Mouse (Mus musculus) cortical plate, adult 2 months (tissue): ENCODE measurements around the gene Slc16a3.

Experiments
- CTCF ChIP-seq: fragments of 200-500 bp; IDR thresholded peaks from 2 replicates; pipeline ENCODE4 v1.5.1; 2011; ENCODE audit warnings: mild to moderate bottlenecking, control low read depth, low read length; ENCODE audit not compliant: insufficient read depth; ENCODE audit errors: extremely low read depth
- POLR2A ChIP-seq: fragments of 200-500 bp; IDR thresholded peaks from 2 replicates; pipeline ENCODE4 v1.6.1; 2011; ENCODE audit warnings: mild to moderate bottlenecking, low read length, control low read depth; ENCODE audit not compliant: insufficient read depth; ENCODE audit errors: extremely low read depth

DNA sequence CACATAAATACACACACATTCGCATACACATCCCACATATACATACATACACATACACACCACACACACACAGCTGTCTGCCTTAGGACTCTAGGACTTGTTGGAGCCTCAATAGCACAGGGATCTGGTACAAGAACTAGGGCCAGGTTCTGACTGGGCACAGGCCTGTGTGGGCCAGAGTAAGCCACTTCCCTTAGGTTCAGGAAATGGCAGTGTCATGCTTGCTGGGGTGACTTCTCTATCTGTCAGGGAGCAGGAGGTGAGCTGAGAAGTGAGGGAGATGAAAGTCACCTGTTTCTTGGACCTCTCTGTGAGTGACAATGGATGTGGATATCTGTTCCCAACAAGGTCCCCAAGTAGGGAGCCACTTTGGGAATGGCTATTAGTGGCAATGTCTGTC lies 10.3 kb upstream of the Slc16a3 start:
- TF ChIP-seq CTCF (no peak), POLR2A (no peak)
